Mouse (Mus musculus) intestine, postnatal 0 days (tissue): ENCODE data around the gene Tnip2. TPM values are rescaled to one million over a fixed set of nuclear protein-coding genes. Genes with fewer than 3 reads are reported as not detected.
A peak's percentile ranks its signal among the peaks of the same experiment; 100 is the strongest.

Experiments used
- ATAC-seq: fragments of 200-750 bp; cut with Nextera tagmentation; 2 replicates; pipeline ENCODE4 v1.8.0; 2017; ENCODE audit warnings: mild to moderate bottlenecking, moderate TSS enrichment, moderate library complexity
- H3K27ac ChIP-seq: fragments of 300-500 bp; sonication (generic); 2 replicates; pipeline ENCODE4 v1.5.1; 2014; ENCODE audit warnings: mild to moderate bottlenecking, low read depth, low read length, moderate library complexity
- H3K27me3 ChIP-seq: fragments of 300-500 bp; sonication (generic); replicated peaks from 2 replicates; pipeline ENCODE4 v1.6.1; 2014; ENCODE audit warnings: low read length, mixed read lengths; ENCODE audit not compliant: control insufficient read depth, insufficient read depth
- H3K36me3 ChIP-seq: fragments of 300-500 bp; sonication (generic); 2 replicates; pipeline ENCODE4 v1.6.1; 2014; ENCODE audit warnings: mild to moderate bottlenecking, moderate library complexity; ENCODE audit not compliant: control insufficient read depth, insufficient read depth
- H3K4me1 ChIP-seq: fragments of 300-500 bp; sonication (generic); replicated peaks from 2 replicates; pipeline ENCODE4 v1.6.1; 2014; ENCODE audit warnings: antibody characterized with exemption, low read length, mixed read lengths; ENCODE audit not compliant: control insufficient read depth, insufficient read depth
- H3K4me2 ChIP-seq: fragments of 300-500 bp; sonication (generic); replicated peaks from 2 replicates; pipeline ENCODE4 v1.6.1; 2014; ENCODE audit warnings: low read depth, mild to moderate bottlenecking, moderate library complexity
- H3K4me3 ChIP-seq: fragments of 300-500 bp; sonication (generic); 2 replicates; pipeline ENCODE4 v1.5.1; 2014; ENCODE audit warnings: low read depth, low read length
- H3K9ac ChIP-seq: fragments of 300-500 bp; sonication (generic); 2 replicates; pipeline ENCODE4 v1.6.1; 2014; ENCODE audit warnings: mild to moderate bottlenecking, low read depth, low read length
- H3K9me3 ChIP-seq: fragments of 300-500 bp; sonication (generic); 2 replicates; pipeline ENCODE4 v1.6.1; 2016; ENCODE audit warnings: mixed run types; ENCODE audit not compliant: control insufficient read depth
- CTCF ChIP-seq: sonication (generic); IDR thresholded peaks from 2 replicates; pipeline ENCODE4 v1.5.1; 2016; ENCODE audit warnings: low read depth, mild to moderate bottlenecking, control low read depth, antibody characterized with exemption, moderate library complexity
- WGBS: fragments of 180-500 bp; shearing (Covaris S2); extraction: QIAGEN DNeasy Blood & Tissue Kit; methylation state at CpG from one replicate; pipeline ENCODE4 v1.1.7; 2014; 5-methylcytosine and 5-hydroxymethylcytosine counted together
- polyA plus RNA-seq: library from polyadenylated mRNA; unstranded; fragments of >200 nt; fragmentation: Nextera tagmentation; extraction: Ambion mirVana; gene quantifications from 2 replicates; pipeline ENCODE4 v1.2.1, GENCODE M21; 2015

The Tnip2 gene
- polyA plus RNA-seq, 1 experiment from 2014 or later, result 8.9 TPM

DNA sequence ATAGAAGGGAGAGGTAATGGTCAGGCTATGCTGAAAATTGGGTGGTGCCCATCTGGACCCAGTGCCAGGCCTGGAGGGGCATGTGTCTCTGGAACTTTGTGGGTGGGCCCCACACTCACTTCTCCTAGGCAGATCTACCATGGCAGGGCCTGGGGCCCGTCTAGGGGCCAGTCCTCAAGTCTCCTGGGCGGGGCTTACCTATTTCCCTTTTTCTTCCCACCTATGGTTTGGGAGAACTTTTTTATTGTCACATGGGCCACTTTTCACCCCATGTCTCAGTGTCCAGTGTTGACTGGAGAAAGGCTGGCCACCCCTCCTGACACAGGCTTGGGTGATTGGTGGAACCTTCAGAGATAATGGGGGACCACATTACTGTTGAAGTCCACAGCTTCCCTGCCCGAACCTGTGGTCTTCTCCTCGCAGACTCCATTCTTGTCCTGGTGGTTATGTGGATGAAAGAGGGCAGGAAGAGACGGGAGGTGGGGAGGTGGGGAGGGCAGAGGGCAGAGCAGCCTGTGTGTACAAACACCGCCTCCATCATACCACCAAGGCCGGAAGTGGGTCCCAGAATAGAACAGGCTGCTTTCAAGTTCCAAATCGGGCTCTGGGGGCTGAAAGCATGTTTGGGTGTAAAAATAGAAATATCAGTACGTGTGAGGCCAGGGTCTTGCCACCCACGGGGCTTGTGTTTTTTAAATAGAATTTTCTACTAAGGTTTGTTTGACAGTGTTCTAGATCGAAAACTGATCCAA, 6.8 kb upstream of the Tnip2 start:
- Histone ChIP-seq H3K4me3 (no peak overlapping the region), H3K27ac (no peak overlapping the region), H3K9me3 (no peaks in the 10 kb centered on the region), H3K4me1 (no peaks in the 10 kb centered on the region), H3K4me2 (no peak overlapping the region), H3K36me3 (no peaks in the 10 kb centered on the region), H3K27me3 (no peaks in the 10 kb centered on the region), H3K9ac (no peak overlapping the region)
- no peak for ATAC-seq
- no peak for TF ChIP-seq CTCF
- WGBS, result 67% methylated on average over 11 of the region's 11 CpGs

DNA sequence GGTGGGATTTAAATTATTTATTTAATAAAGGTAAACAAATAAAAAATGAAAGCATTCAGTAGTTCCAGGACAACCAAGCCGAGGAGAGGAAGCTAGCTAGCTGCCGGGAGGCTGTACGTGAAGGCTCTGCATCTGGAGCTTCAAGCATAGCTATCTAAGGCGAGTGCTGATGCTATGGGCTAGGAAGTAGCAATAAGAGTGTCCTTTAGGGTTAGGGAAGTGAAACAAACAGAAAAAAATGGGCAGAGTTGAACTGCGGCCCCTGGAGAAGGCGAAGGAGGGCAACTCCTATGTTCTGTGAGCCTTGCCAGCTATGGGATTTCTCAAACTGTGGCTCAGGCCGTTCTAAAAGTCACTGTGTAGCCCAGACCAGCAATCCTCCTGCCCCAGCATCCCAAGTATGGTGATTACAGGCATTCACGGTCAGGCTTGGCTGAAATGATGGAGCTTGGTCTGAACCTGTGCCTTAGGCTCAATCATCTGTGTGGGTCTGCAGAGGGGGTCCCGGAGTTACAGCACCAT, 5.7 kb upstream of the Tnip2 start:
- Histone ChIP-seq H3K9me3 (no peaks in the 10 kb centered on the region), H3K36me3 (no peaks in the 10 kb centered on the region), H3K9ac (no peak overlapping the region), H3K4me1 (peaks cover 2% of the 10 kb centered on the region; the same call in 1 of the 2 replicates), H3K4me3 (no peak overlapping the region), H3K27ac (no peak overlapping the region), H3K4me2 (no peak overlapping the region), H3K27me3 (no peaks in the 10 kb centered on the region)
- no peak for ATAC-seq
- 84% methylated on average over 9 of the region's 9 CpGs for WGBS
- no peak for TF ChIP-seq CTCF

GRCm38 (mm10) chr5:34517913-34518312, 4.1 kb upstream of the Tnip2 start:
- ATAC-seq, result no peak
- 24% methylated on average over 3 of the region's 3 CpGs for WGBS

DNA sequence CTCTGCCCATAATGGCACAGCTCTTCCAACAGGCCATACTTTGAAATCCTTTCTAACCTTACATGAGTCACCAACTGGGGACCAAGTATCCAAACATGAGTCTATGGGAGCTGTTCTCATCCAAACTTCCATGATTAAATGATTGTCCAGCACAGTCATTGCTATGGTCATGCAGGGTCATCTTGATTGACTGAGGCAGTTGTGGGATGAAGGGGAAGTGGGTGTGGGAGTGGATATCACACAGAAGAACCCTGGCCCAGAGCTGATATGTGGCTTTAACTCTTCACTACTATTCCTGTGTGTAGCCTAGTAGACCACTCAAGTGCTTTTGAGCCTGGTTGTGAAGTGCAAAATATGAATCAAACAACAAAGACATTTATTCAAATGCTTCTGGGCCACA, 1.3 kb upstream of the Tnip2 start:
- Histone ChIP-seq H3K4me1 (peaks cover 5% of the 10 kb centered on the region), H3K9me3 (no peaks in the 10 kb centered on the region), H3K4me3 (no peak overlapping the region), H3K27me3 (no peaks in the 10 kb centered on the region), H3K27ac (no peak overlapping the region), H3K36me3 (no peaks in the 10 kb centered on the region), H3K9ac (no peak overlapping the region), H3K4me2 (no peak overlapping the region)
- TF ChIP-seq CTCF, result no peak
- ATAC-seq, result no peak

More at GRCm38 (mm10) chr5:34517913-34518312, 4.1 kb upstream of the Tnip2 start:
- Histone ChIP-seq H3K4me1 (peaks cover 5% of the 10 kb centered on the region), H3K36me3 (no peaks in the 10 kb centered on the region), H3K27me3 (no peaks in the 10 kb centered on the region), H3K9ac (no peak overlapping the region), H3K9me3 (no peaks in the 10 kb centered on the region), H3K4me3 (no peak overlapping the region), H3K4me2 (no peak overlapping the region), H3K27ac (no peak overlapping the region)
- peak; percentile 95 for TF ChIP-seq CTCF

DNA sequence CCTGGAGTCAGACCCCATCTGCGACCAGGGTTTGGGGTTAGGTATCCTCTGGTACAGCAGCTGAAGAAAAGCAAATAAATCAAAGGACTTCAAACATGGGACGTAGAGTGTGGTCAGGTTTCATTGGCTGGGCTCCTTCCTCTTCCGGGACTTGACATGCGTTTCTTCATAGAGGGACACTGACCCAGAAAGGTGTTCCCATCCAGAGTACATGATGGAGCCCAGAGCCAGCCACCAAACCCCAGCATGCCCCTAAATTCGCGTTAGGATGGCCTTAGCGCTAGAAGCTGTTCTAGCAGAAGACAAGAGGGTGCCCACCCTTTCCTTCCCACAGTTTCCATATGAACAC, 401 bp upstream of the Tnip2 start:
- 13% methylated on average over 7 of the region's 7 CpGs for WGBS
- peak; percentile 56 for ATAC-seq
- Histone ChIP-seq H3K9ac (peak overlapping the region; percentile 78; the same call in 1 of the 2 replicates), H3K4me3 (peak overlapping the region; percentile 78), H3K4me2 (peak overlapping the region; percentile 92), H3K36me3 (no peaks in the 10 kb centered on the region), H3K27me3 (no peaks in the 10 kb centered on the region), H3K9me3 (no peaks in the 10 kb centered on the region), H3K4me1 (peaks cover 5% of the 10 kb centered on the region), H3K27ac (peak overlapping the region; percentile 68; the same call in 1 of the 2 replicates)
- no peak for TF ChIP-seq CTCF

DNA sequence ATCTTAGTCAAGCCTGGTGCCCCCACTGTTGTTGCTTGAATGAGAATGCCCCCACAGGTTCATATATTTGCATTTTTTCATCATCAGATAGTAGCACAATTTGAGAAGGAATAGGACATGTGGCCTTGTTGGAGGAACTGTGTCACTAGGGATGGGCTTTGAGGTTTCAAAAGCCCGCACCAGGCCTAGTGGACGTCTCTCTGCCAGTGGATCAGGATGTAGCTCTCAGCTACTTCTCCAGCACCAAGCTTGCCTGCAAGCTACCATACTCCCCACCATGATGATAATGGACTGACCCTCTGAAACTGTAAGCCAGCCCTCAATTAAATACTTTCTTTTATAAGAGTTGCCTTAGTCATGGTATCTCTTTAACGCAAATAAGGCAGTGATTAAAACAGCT, 1.3 kb downstream of the Tnip2 start:
- Histone ChIP-seq H3K27ac (no peak overlapping the region), H3K9me3 (no peaks in the 10 kb centered on the region), H3K36me3 (no peaks in the 10 kb centered on the region), H3K4me3 (no peak overlapping the region; the same call in 1 of the 2 replicates), H3K4me1 (peaks cover 5% of the 10 kb centered on the region), H3K9ac (no peak overlapping the region), H3K4me2 (peak overlapping the region; percentile 92; the same call in 1 of the 2 replicates), H3K27me3 (no peaks in the 10 kb centered on the region)
- ATAC-seq, result no peak
- 94% methylated on average over 3 of the region's 3 CpGs for WGBS
- TF ChIP-seq CTCF, result no peak
